Mouse (Mus musculus): Measurements from ENCODE around the gene Ppp1r15b. TPM values are rescaled to one million over a fixed set of nuclear protein-coding genes. Genes with fewer than 3 reads are reported as not detected.

Gene Ppp1r15b
- polyA plus RNA-seq, 1 experiment from 2014 or later = 39.1 TPM

GRCm38 (mm10) chr1:133124137-133124536 lies 6.8 kb upstream of the Ppp1r15b start:
- H3K9ac ChIP-seq = no peak overlapping the region
- peaks cover 37% of the 10 kb centered on the region for H3K4me1 ChIP-seq (replicated peaks)
- H3K27me3 ChIP-seq = no peaks in the 10 kb centered on the region
- no peak overlapping the region; the same call in 1 of the 2 replicates for H3K4me2 ChIP-seq
- no peak overlapping the region for H3K4me3 ChIP-seq (replicated peaks)
- no peaks in the 10 kb centered on the region for H3K36me3 ChIP-seq (replicated peaks)
- WGBS (ENCODE audit: insufficient replicate concordance) = 57% methylated on average over 6 of the region's 6 CpGs
- H3K9me3 ChIP-seq (replicated peaks) = no peaks in the 10 kb centered on the region
- peak overlapping the region; percentile 25; the same call in 1 of the 2 replicates for H3K27ac ChIP-seq (replicated peaks)
- ATAC-seq (ENCODE audit: insufficient read depth) = peak; percentile 40; the same call in 1 of the 2 replicates

DNA sequence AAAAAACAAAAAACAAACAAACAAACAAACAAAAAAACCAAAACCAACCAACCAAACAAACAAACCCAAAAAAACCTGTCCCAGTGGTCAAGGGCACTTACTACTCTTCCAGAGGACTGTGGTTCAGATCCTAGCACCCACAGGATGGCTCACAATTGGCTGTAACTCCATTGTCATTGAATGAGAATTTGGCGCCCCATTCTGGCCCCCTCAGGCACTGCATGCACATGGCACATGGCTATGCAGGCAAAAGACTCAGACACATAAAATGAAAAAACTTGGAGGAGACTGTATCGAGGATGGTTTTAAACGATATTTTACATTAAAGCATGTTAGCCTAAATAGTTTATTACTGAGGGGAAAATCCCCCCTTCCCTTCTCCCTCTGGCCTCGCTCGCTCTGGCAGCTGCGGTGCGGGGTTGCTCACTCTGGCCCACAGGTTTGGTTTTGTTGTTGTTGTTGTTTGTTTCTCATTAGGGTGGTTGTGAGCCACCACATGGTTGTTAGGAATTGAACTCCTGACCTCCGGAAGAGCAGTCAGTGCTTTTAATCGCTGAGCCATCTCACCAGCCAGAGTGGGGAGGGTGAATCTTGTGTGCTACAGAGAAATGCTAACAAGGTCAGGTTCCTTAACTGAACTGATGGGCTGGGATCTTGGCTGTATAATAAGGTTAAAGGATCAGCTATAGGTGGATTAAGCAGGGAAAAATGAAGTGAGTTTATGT lies 5.1 kb upstream of the Ppp1r15b start:
- no peaks in the 10 kb centered on the region for H3K36me3 ChIP-seq (replicated peaks)
- no peak for ATAC-seq (ENCODE audit: insufficient read depth)
- 79% methylated on average over 9 of the region's 9 CpGs for WGBS (ENCODE audit: insufficient replicate concordance)
- no peak overlapping the region for H3K4me3 ChIP-seq (replicated peaks)
- H3K4me2 ChIP-seq = no peak overlapping the region
- H3K9me3 ChIP-seq (replicated peaks) = no peaks in the 10 kb centered on the region
- H3K27me3 ChIP-seq = no peaks in the 10 kb centered on the region
- H3K9ac ChIP-seq = no peak overlapping the region
- no peak overlapping the region for H3K27ac ChIP-seq (replicated peaks)
- peaks cover 36% of the 10 kb centered on the region for H3K4me1 ChIP-seq (replicated peaks)

DNA sequence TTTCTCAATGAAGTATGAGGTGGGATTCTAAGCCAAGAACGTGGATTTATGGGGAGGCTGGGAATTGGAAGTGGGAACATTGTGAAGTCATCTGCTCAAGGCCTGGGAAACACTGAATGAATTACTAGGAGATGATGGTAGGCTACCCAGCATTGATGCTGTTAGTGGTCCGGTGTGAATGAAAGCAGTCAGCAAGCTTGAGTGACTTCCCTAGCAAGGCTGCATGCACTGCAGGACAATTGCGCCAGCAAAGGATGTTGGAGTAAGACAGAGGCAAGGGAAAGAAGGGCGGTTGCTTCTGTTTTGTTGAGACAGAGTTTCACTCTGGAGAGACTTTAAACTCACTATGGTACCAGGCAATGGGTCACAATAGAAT lies 4.6 kb upstream of the Ppp1r15b start:
- peaks cover 30% of the 10 kb centered on the region for H3K4me1 ChIP-seq (replicated peaks)

GRCm38 (mm10) chr1:133127328-133127727 lies 3.6 kb upstream of the Ppp1r15b start:
- H3K36me3 ChIP-seq (replicated peaks) = peaks cover under 1% of the 10 kb centered on the region; the same call in 1 of the 2 replicates
- peaks cover 28% of the 10 kb centered on the region for H3K4me1 ChIP-seq (replicated peaks)

More for the DNA sequence above, 4.6 kb upstream of the Ppp1r15b start:
- Histone ChIP-seq H3K9me3 (replicated peaks) (no peaks in the 10 kb centered on the region), H3K4me2 (no peak overlapping the region), H3K27me3 (no peaks in the 10 kb centered on the region), H3K4me3 (replicated peaks) (no peak overlapping the region), H3K36me3 (replicated peaks) (no peaks in the 10 kb centered on the region), H3K9ac (no peak overlapping the region), H3K27ac (replicated peaks) (peak overlapping the region; percentile 30)
- WGBS (ENCODE audit: insufficient replicate concordance) = 78% methylated on average over 4 of the region's 4 CpGs
- no peak for ATAC-seq (ENCODE audit: insufficient read depth)

GRCm38 (mm10) chr1:133129471-133130221 lies 1.3 kb upstream of the Ppp1r15b start:
- peak overlapping the region; percentile 95 for H3K27ac ChIP-seq (replicated peaks)
- H3K9ac ChIP-seq = peak overlapping the region; percentile 61
- no peak for ATAC-seq (ENCODE audit: insufficient read depth)
- no peaks in the 10 kb centered on the region for H3K9me3 ChIP-seq (replicated peaks)
- peak overlapping the region; percentile 95 for H3K4me3 ChIP-seq (replicated peaks)
- H3K36me3 ChIP-seq (replicated peaks) = peaks cover 23% of the 10 kb centered on the region
- peak overlapping the region; percentile 80 for H3K4me2 ChIP-seq
- WGBS (ENCODE audit: insufficient replicate concordance) = 37% methylated on average over 16 of the region's 16 CpGs
- no peaks in the 10 kb centered on the region for H3K27me3 ChIP-seq
- H3K4me1 ChIP-seq (replicated peaks) = peaks cover 26% of the 10 kb centered on the region

More at GRCm38 (mm10) chr1:133127328-133127727, 3.6 kb upstream of the Ppp1r15b start:
- no peak overlapping the region for H3K4me3 ChIP-seq (replicated peaks)
- no peaks in the 10 kb centered on the region for H3K27me3 ChIP-seq
- ATAC-seq (ENCODE audit: insufficient read depth) = no peak
- no peak overlapping the region for H3K4me2 ChIP-seq
- 63% methylated on average over 9 of the region's 9 CpGs for WGBS (ENCODE audit: insufficient replicate concordance)
- no peaks in the 10 kb centered on the region for H3K9me3 ChIP-seq (replicated peaks)
- no peak overlapping the region for H3K9ac ChIP-seq
- H3K27ac ChIP-seq (replicated peaks) = no peak overlapping the region

- peak overlapping the region; percentile 80 for H3K4me2 ChIP-seq
- peak overlapping the region; percentile 95 for H3K27ac ChIP-seq (replicated peaks)
- no peak for ATAC-seq (ENCODE audit: insufficient read depth)
- H3K36me3 ChIP-seq (replicated peaks) = peaks cover 40% of the 10 kb centered on the region
- under 1% methylated on average over 35 of the region's 35 CpGs for WGBS (ENCODE audit: insufficient replicate concordance)
- H3K9me3 ChIP-seq (replicated peaks) = no peaks in the 10 kb centered on the region
- peak overlapping the region; percentile 95 for H3K4me3 ChIP-seq (replicated peaks)
- peak overlapping the region; percentile 93 for H3K9ac ChIP-seq
- peaks cover 31% of the 10 kb centered on the region for H3K4me1 ChIP-seq (replicated peaks)
- H3K27me3 ChIP-seq = no peaks in the 10 kb centered on the region
These were observed 590 bp downstream of the Ppp1r15b start for GRCm38 (mm10) chr1:133131561-133131905.

- Histone ChIP-seq H3K4me3 (replicated peaks) (peak overlapping the region; percentile 95), H3K27me3 (no peaks in the 10 kb centered on the region), H3K9me3 (replicated peaks) (no peaks in the 10 kb centered on the region), H3K27ac (replicated peaks) (peak overlapping the region; percentile 95), H3K4me1 (replicated peaks) (peaks cover 33% of the 10 kb centered on the region), H3K4me2 (peak overlapping the region; percentile 80), H3K36me3 (replicated peaks) (peaks cover 44% of the 10 kb centered on the region), H3K9ac (peak overlapping the region; percentile 93)
- WGBS (ENCODE audit: insufficient replicate concordance) = under 1% methylated on average over 11 of the region's 11 CpGs
- ATAC-seq (ENCODE audit: insufficient read depth) = no peak
These were observed 993 bp downstream of the Ppp1r15b start for GRCm38 (mm10) chr1:133131936-133132335.

GRCm38 (mm10) chr1:133132388-133133326 lies 1.7 kb downstream of the Ppp1r15b start:
- peaks cover 52% of the 10 kb centered on the region for H3K36me3 ChIP-seq (replicated peaks)
- peaks cover 41% of the 10 kb centered on the region for H3K4me1 ChIP-seq (replicated peaks)

GRCm38 (mm10) chr1:133133425-133133824 lies 2.5 kb downstream of the Ppp1r15b start:
- Histone ChIP-seq H3K27ac (replicated peaks) (peak overlapping the region; percentile 95), H3K4me2 (peak overlapping the region; percentile 80), H3K36me3 (replicated peaks) (peaks cover 59% of the 10 kb centered on the region), H3K4me3 (replicated peaks) (peak overlapping the region; percentile 95), H3K4me1 (replicated peaks) (peaks cover 47% of the 10 kb centered on the region), H3K9ac (peak overlapping the region; percentile 93), H3K9me3 (replicated peaks) (no peaks in the 10 kb centered on the region), H3K27me3 (no peaks in the 10 kb centered on the region)
- WGBS (ENCODE audit: insufficient replicate concordance) = 0% methylated on average over 2 of the region's 2 CpGs
- peak; percentile 2; the same call in 1 of the 2 replicates for ATAC-seq (ENCODE audit: insufficient read depth)

More at GRCm38 (mm10) chr1:133132388-133133326, 1.7 kb downstream of the Ppp1r15b start:
- Histone ChIP-seq H3K9me3 (replicated peaks) (no peaks in the 10 kb centered on the region), H3K4me3 (replicated peaks) (peak overlapping the region; percentile 95), H3K27ac (replicated peaks) (peak overlapping the region; percentile 95), H3K27me3 (no peaks in the 10 kb centered on the region), H3K9ac (peak overlapping the region; percentile 93), H3K4me2 (peak overlapping the region; percentile 80)
- WGBS (ENCODE audit: insufficient replicate concordance) = 1% methylated on average over 26 of the region's 26 CpGs
- no peak for ATAC-seq (ENCODE audit: insufficient read depth)

DNA sequence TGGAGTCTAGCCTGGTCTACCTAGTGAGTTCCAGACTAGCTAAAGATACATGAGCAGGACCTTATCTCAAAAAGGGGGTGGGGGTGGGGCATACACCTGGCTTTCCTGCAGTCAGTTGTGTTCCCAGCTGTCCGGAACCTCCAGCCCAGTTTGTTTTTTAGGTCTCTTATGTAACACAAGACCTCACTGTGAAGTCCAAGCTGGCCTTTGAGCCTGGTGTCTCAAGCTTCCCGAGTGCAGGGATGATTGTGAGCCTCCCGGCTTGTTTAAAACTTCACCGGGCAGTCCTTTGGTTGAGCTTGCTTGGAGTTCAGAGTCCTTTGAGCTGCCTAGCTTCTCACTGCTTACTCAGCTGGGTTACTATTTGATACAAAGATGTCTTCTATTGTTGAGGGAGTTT lies 3.1 kb downstream of the Ppp1r15b start:
- Histone ChIP-seq H3K4me1 (replicated peaks) (peaks cover 51% of the 10 kb centered on the region), H3K9ac (peak overlapping the region; percentile 93), H3K27ac (replicated peaks) (peak overlapping the region; percentile 95), H3K4me2 (peak overlapping the region; percentile 80), H3K27me3 (no peaks in the 10 kb centered on the region), H3K36me3 (replicated peaks) (peaks cover 66% of the 10 kb centered on the region), H3K9me3 (replicated peaks) (no peaks in the 10 kb centered on the region), H3K4me3 (replicated peaks) (peak overlapping the region; percentile 95)
- no peak for ATAC-seq (ENCODE audit: insufficient read depth)
- WGBS (ENCODE audit: insufficient replicate concordance) = 0% methylated on average over 4 of the region's 4 CpGs

All from liver, embryonic 15.5 days (tissue).